10 mouse cellular contexts compared by ENCODE assay signal in the genomic region with DNA sequence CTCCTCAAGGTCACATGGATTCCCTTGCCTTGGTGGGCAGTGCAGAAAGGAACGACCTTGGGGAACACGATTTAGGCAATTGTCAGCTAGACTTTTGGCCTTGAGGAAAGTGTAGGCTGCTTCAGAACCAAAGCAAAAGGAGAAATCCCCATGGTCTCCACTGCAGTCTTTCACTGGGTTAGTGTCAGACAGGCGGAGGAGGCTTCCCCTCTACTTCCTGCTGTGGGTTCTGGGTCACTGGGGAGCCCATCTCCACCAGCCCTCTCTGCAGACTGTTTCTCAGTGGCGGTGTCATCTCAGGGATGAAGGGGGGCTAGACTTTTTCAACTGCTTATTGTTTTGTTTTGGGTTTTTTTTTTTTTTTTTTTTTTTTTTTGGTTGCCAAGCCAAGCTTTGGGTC.
DNase-seq lines count a peak whose midpoint lies in the region; ATAC-seq and TF ChIP-seq lines count a peak whose summit lies in the region.
"Had no signal": no experiment of that assay in that cellular context is flagged by ENCODE, and none has a peak within 500 bp of the region (broad histone marks: within the 10 kb centered on the region; RNA-seq: fewer than 3 reads in every experiment).

No protein-coding gene starts in this region.

- no peaks in the 10 kb centered on the region for H3K27me3 ChIP-seq in intestine, embryonic 16.5 days (replicated peaks; ENCODE audit: control insufficient read depth, insufficient read depth, low read length)
- no peaks in the 10 kb centered on the region for H3K27me3 ChIP-seq in intestine, postnatal 0 days (replicated peaks; ENCODE audit: control insufficient read depth, insufficient read depth, low read length)
- H3K27me3 ChIP-seq in embryonic facial prominence, embryonic 14.5 days (replicated peaks; ENCODE audit: control insufficient read depth, insufficient read depth, low read length), result no peaks in the 10 kb centered on the region
- H3K27me3 ChIP-seq in small intestine, adult 2 months (ENCODE audit: control insufficient read depth, insufficient read depth, low read length), result no peaks in the 10 kb centered on the region
- H3K27me3 ChIP-seq: hindbrain, embryonic 15.5 days; stomach, embryonic 15.5 days had no signal

- no peak for TF ChIP-seq POLR2A in small intestine, adult 2 months (IDR thresholded peaks at IDR 0.05; ENCODE audit: low read depth, low read length)

- H3K4me1 ChIP-seq in intestine, embryonic 16.5 days (ENCODE audit: control insufficient read depth, insufficient read depth, low read length), result peaks cover 9% of the 10 kb centered on the region
- H3K4me1 ChIP-seq in intestine, postnatal 0 days (replicated peaks; ENCODE audit: control insufficient read depth, insufficient read depth, low read length), result no peaks in the 10 kb centered on the region; the same call in 1 of the 2 replicates
- peaks cover 33% of the 10 kb centered on the region for H3K4me1 ChIP-seq in embryonic facial prominence, embryonic 14.5 days (ENCODE audit: control insufficient read depth, insufficient read depth, low read length)
- peaks cover 12% of the 10 kb centered on the region; the same call in 1 of the 2 replicates for H3K4me1 ChIP-seq in small intestine, adult 2 months (ENCODE audit: control insufficient read depth, insufficient read depth, insufficient read length, low read length)
- H3K4me1 ChIP-seq: stomach, embryonic 15.5 days had no signal

- no peaks in the 10 kb centered on the region for H3K36me3 ChIP-seq in intestine, embryonic 16.5 days (ENCODE audit: control insufficient read depth, insufficient read depth, low read length)
- no peaks in the 10 kb centered on the region for H3K36me3 ChIP-seq in intestine, postnatal 0 days (ENCODE audit: control insufficient read depth, insufficient read depth)
- no peaks in the 10 kb centered on the region for H3K36me3 ChIP-seq in embryonic facial prominence, embryonic 14.5 days (ENCODE audit: control insufficient read depth, insufficient read depth, low read length)
- no peaks in the 10 kb centered on the region for H3K36me3 ChIP-seq in small intestine, adult 2 months (ENCODE audit: control insufficient read depth, insufficient read depth, low read length)
- H3K36me3 ChIP-seq: hindbrain, embryonic 15.5 days; stomach, embryonic 15.5 days had no signal

- TF ChIP-seq CTCF in intestine, postnatal 0 days (IDR thresholded peaks at IDR 0.05; ENCODE audit: low read depth), result no peak
- no peak for TF ChIP-seq CTCF in small intestine, adult 2 months (IDR thresholded peaks at IDR 0.05; ENCODE audit: extremely low read depth, insufficient read length, insufficient replicate concordance, low read depth, low read length)

- H3K9ac ChIP-seq in intestine, embryonic 16.5 days (ENCODE audit: low read depth, low read length), result no peak overlapping the region
- no peak overlapping the region for H3K9ac ChIP-seq in intestine, postnatal 0 days (ENCODE audit: low read depth, low read length)
- no peak overlapping the region for H3K9ac ChIP-seq in embryonic facial prominence, embryonic 14.5 days (ENCODE audit: low read depth, low read length)
- H3K9ac ChIP-seq: hindbrain, embryonic 15.5 days; stomach, embryonic 15.5 days had no signal

- 46% methylated on average over 4 of the region's 4 CpGs for WGBS in intestine, embryonic 16.5 days
- WGBS in intestine, postnatal 0 days, result 55% methylated on average over 4 of the region's 4 CpGs
- 31% methylated on average over 4 of the region's 4 CpGs for WGBS in embryonic facial prominence, embryonic 14.5 days
- WGBS in small intestine, adult 2 months, result 65% methylated on average over 4 of the region's 4 CpGs

- no peak for ATAC-seq in intestine, embryonic 16.5 days
- no peak for ATAC-seq in intestine, postnatal 0 days
- ATAC-seq in embryonic facial prominence, embryonic 14.5 days (ENCODE audit: low read depth), result no peak

- DNase-seq in CD4-positive helper T cell, adult 2 months (ENCODE audit: low read depth, low spot score), result peak; percentile 86
- no peak for DNase-seq in embryonic facial prominence, embryonic 14.5 days (ENCODE audit: low spot score)
- no peak for DNase-seq in testis, postnatal 14 days (ENCODE audit: low spot score)
- DNase-seq in urinary bladder, postnatal 36 days (ENCODE audit: low spot score in 2 of 2), result no peak
- DNase-seq in cerebellum, adult 9-11 months, result no peak

- peak overlapping the region; percentile 14; the same call in 1 of the 2 replicates for H3K27ac ChIP-seq in intestine, embryonic 16.5 days (ENCODE audit: low read length)
- H3K27ac ChIP-seq in intestine, postnatal 0 days (ENCODE audit: low read depth, low read length), result no peak overlapping the region
- H3K27ac ChIP-seq in embryonic facial prominence, embryonic 14.5 days (replicated peaks; ENCODE audit: low read depth, low read length), result peak overlapping the region; percentile 4
- H3K27ac ChIP-seq in small intestine, adult 2 months (ENCODE audit: insufficient read depth, low read depth, low read length), result peak overlapping the region; percentile 44; the same call in 1 of the 2 replicates
- H3K27ac ChIP-seq: stomach, embryonic 15.5 days had no signal

- no peaks in the 10 kb centered on the region for H3K9me3 ChIP-seq in intestine, embryonic 16.5 days (ENCODE audit: control insufficient read depth, low read length)
- H3K9me3 ChIP-seq in intestine, postnatal 0 days (ENCODE audit: control insufficient read depth), result no peaks in the 10 kb centered on the region
- no peaks in the 10 kb centered on the region for H3K9me3 ChIP-seq in embryonic facial prominence, embryonic 14.5 days (ENCODE audit: control insufficient read depth, low read length)
- H3K9me3 ChIP-seq: hindbrain, embryonic 15.5 days; stomach, embryonic 15.5 days had no signal

- H3K4me3 ChIP-seq in intestine, embryonic 16.5 days (ENCODE audit: low read length), result no peak overlapping the region
- no peak overlapping the region for H3K4me3 ChIP-seq in intestine, postnatal 0 days (ENCODE audit: low read depth, low read length)
- no peak overlapping the region for H3K4me3 ChIP-seq in embryonic facial prominence, embryonic 14.5 days (ENCODE audit: low read depth, low read length)
- no peak overlapping the region for H3K4me3 ChIP-seq in small intestine, adult 2 months (ENCODE audit: low read depth, low read length)
- H3K4me3 ChIP-seq: hindbrain, embryonic 15.5 days; stomach, embryonic 15.5 days had no signal

- no peak overlapping the region for H3K4me2 ChIP-seq in intestine, embryonic 16.5 days (ENCODE audit: low read depth, low read length)
- H3K4me2 ChIP-seq in intestine, postnatal 0 days (replicated peaks; ENCODE audit: low read depth), result no peak overlapping the region
- H3K4me2 ChIP-seq in embryonic facial prominence, embryonic 14.5 days (ENCODE audit: low read depth, low read length), result no peak overlapping the region
- H3K4me2 ChIP-seq: hindbrain, embryonic 15.5 days; stomach, embryonic 15.5 days had no signal
